Mouse (Mus musculus): Measurements from ENCODE around the gene Foxo4. TPM values are rescaled to one million over a fixed set of nuclear protein-coding genes. Genes with fewer than 3 reads are reported as not detected.

Foxo4 gene
- polyA plus RNA-seq, 1 experiment from 2014 or later = 1.7 TPM

DNA sequence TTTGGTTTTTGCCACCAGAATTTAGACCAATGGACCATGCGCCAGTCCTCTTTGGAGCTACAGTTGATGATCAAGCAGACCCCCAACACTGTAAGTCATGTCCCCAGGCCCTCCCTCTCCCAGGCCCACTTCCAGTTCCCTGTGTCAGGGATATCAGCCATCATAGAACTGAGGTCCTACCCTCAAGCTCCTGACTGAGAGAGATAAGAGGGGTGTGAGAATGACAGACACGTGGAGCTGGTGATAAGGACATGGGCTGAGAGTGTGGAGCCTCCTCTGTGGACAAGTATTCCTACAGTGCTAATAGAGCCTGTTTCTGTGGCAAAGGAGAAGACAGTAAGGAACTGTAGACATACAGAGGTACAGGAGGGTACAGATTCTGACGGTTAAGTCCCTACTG lies 33.2 kb downstream of the Foxo4 start:
- ATAC-seq (replicated peaks; ENCODE audit: extremely low read depth, insufficient read depth, low FRiP score) = no peak
- Histone ChIP-seq H3K4me3 (ENCODE audit: low read length) (no peak overlapping the region), H3K4me2 (ENCODE audit: low read depth, low read length) (no peak overlapping the region), H3K27ac (ENCODE audit: low read length) (no peak overlapping the region), H3K9me3 (replicated peaks; ENCODE audit: control insufficient read depth, low read length) (no peaks in the 10 kb centered on the region), H3K36me3 (ENCODE audit: control insufficient read depth, insufficient read depth) (peaks cover 27% of the 10 kb centered on the region), H3K9ac (ENCODE audit: low read length) (no peak overlapping the region), H3K4me1 (ENCODE audit: control insufficient read depth, insufficient read depth, low read length) (no peaks in the 10 kb centered on the region), H3K27me3 (ENCODE audit: control insufficient read depth, insufficient read depth, low read length) (no peaks in the 10 kb centered on the region)
- 55% methylated on average over 3 of the region's 3 CpGs for WGBS

DNA sequence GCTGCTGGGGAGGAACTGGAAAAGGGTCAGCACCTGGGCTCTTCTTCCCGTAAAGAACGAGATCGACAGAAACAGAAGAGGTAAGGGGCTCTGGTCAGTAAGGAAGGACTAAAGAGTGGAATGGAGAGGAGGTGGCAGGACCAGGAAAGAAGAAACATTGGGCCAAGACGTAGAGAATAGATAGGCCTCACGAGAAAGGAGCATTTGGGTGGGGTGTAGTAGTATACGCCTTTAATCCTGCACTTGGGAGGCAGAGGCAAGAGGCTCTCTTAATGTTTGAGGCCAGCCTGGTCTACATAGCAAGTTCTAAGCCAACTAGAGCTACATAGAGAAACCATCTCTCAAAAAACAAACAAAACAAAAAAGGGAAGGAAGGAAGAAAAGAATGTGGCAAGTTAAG lies 34.1 kb downstream of the Foxo4 start:
- no peaks in the 10 kb centered on the region for H3K4me1 ChIP-seq (ENCODE audit: control insufficient read depth, insufficient read depth, low read length)
- H3K36me3 ChIP-seq (ENCODE audit: control insufficient read depth, insufficient read depth) = peaks cover 30% of the 10 kb centered on the region
- no peak overlapping the region for H3K4me2 ChIP-seq (ENCODE audit: low read depth, low read length)
- no peaks in the 10 kb centered on the region for H3K27me3 ChIP-seq (ENCODE audit: control insufficient read depth, insufficient read depth, low read length)
- no peak for ATAC-seq (replicated peaks; ENCODE audit: extremely low read depth, insufficient read depth, low FRiP score)
- no peak overlapping the region for H3K9ac ChIP-seq (ENCODE audit: low read length)
- no peak overlapping the region for H3K4me3 ChIP-seq (ENCODE audit: low read length)
- no peak overlapping the region for H3K27ac ChIP-seq (ENCODE audit: low read length)
- 88% methylated on average over 6 of the region's 6 CpGs for WGBS
- no peaks in the 10 kb centered on the region for H3K9me3 ChIP-seq (replicated peaks; ENCODE audit: control insufficient read depth, low read length)

GRCm38 (mm10) chrX:101289037-101289436 lies 34.7 kb downstream of the Foxo4 start:
- Histone ChIP-seq H3K9ac (ENCODE audit: low read length) (no peak overlapping the region), H3K27me3 (ENCODE audit: control insufficient read depth, insufficient read depth, low read length) (no peaks in the 10 kb centered on the region), H3K36me3 (ENCODE audit: control insufficient read depth, insufficient read depth) (peaks cover 31% of the 10 kb centered on the region), H3K9me3 (replicated peaks; ENCODE audit: control insufficient read depth, low read length) (no peaks in the 10 kb centered on the region), H3K4me1 (ENCODE audit: control insufficient read depth, insufficient read depth, low read length) (no peaks in the 10 kb centered on the region), H3K4me2 (ENCODE audit: low read depth, low read length) (no peak overlapping the region), H3K4me3 (ENCODE audit: low read length) (no peak overlapping the region), H3K27ac (ENCODE audit: low read length) (no peak overlapping the region)
- WGBS = 91% methylated on average over 7 of the region's 7 CpGs
- ATAC-seq (replicated peaks; ENCODE audit: extremely low read depth, insufficient read depth, low FRiP score) = no peak

- Histone ChIP-seq H3K27ac (ENCODE audit: low read length) (no peak overlapping the region), H3K9ac (ENCODE audit: low read length) (no peak overlapping the region), H3K9me3 (replicated peaks; ENCODE audit: control insufficient read depth, low read length) (no peaks in the 10 kb centered on the region), H3K27me3 (ENCODE audit: control insufficient read depth, insufficient read depth, low read length) (no peaks in the 10 kb centered on the region), H3K4me1 (ENCODE audit: control insufficient read depth, insufficient read depth, low read length) (no peaks in the 10 kb centered on the region), H3K4me3 (ENCODE audit: low read length) (no peak overlapping the region), H3K4me2 (ENCODE audit: low read depth, low read length) (no peak overlapping the region), H3K36me3 (ENCODE audit: control insufficient read depth, insufficient read depth) (peaks cover 29% of the 10 kb centered on the region)
- ATAC-seq (replicated peaks; ENCODE audit: extremely low read depth, insufficient read depth, low FRiP score) = no peak
- 80% methylated on average over 10 of the region's 10 CpGs for WGBS
Measured at GRCm38 (mm10) chrX:101290111-101290510, 35.8 kb downstream of the Foxo4 start.

DNA sequence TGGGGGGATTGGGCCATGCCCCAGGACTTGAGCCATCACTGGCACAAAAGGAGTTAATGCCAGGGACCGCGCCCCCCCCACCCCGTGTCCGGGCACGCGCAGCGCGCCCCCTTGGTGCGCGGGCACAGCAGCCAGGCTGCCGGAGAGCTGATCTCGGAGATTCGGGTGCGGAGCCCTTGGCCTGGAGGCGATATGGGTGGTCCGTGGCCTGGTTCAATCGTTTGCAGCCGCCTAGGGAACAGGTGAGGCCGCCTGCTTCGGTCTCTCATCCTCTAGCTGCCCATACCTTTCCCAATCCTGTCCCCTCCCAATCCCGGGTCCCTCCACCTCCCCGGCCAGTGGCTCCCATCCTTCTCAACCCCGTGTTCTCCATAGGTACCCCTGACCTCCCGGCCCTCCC lies 44.7 kb downstream of the Foxo4 start, which contains the start of gene Nlgn3:
Gene Nlgn3 (plus strand): TSS at position 114 of the 400 bp plus-strand sequence.
- Histone ChIP-seq H3K9ac (ENCODE audit: low read length) (peak within 1 kb of the TSS; percentile 50), H3K4me3 (ENCODE audit: low read length) (peak within 1 kb of the TSS; percentile 41), H3K27ac (ENCODE audit: low read length) (no peak within 1 kb of the TSS), H3K27me3 (ENCODE audit: control insufficient read depth, insufficient read depth, low read length) (no peaks in the 10 kb centered on the region), H3K9me3 (replicated peaks; ENCODE audit: control insufficient read depth, low read length) (no peaks in the 10 kb centered on the region), H3K4me1 (ENCODE audit: control insufficient read depth, insufficient read depth, low read length) (0 out of 2 replicates have a peak, but pooled peaks cover 2% of the 10 kb centered on the region), H3K4me2 (ENCODE audit: low read depth, low read length) (peak within 1 kb of the TSS; percentile 57), H3K36me3 (ENCODE audit: control insufficient read depth, insufficient read depth) (peaks cover 5% of the 10 kb centered on the region; the same call in 1 of the 2 replicates)
- 19% methylated on average over 8 of the region's 24 CpGs for WGBS
- peak; percentile 20; the same call in 1 of the 2 replicates for ATAC-seq (replicated peaks; ENCODE audit: extremely low read depth, insufficient read depth, low FRiP score)

DNA sequence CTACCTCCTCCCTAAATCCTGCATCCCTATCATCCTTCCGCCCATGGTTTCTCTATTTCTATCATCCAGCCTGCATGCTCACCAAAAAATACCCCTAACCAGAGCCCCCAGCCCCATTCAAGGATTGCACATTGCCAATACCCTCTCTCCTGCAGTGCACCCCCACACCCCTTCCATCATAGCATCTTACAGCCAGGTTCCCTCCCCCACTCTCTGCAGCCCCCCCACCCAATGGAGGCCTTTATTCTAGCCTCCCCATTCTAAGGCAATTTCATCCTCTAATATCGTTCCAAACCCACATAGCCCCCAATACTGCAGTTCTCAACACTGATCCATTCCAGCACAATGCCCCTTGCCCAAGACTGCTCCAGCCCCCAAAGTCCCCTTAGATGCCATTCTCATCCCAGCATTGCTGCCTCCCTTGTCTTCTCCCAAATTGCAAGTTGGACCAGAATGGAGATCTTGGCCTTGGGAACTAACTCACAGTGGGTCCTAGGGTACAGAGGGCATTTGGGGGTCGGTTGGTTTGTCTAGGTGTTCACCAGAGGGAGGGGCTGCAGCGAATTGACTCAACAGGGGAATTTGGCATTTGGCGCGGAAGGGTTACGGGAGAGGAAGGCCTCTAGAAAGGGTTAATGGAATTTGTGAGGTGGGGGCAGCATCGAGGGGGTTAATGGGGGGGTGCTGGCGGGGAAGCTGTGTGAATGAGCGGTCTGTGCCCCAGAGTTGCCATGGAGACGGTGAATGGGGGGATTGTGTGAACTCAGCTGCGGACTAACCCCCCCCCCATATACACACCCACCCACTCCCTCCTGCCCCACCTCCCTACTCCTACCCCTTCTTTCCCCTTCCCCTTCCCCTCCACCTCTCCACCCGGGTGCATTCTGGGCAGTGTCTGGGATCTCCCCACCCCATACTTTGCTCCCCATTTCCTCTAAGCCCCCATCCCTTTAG lies 45.4 kb downstream of the Foxo4 start:
- Histone ChIP-seq H3K27ac (ENCODE audit: low read length) (no peak overlapping the region), H3K9me3 (replicated peaks; ENCODE audit: control insufficient read depth, low read length) (no peaks in the 10 kb centered on the region), H3K4me2 (ENCODE audit: low read depth, low read length) (peak overlapping the region; percentile 57), H3K27me3 (ENCODE audit: control insufficient read depth, insufficient read depth, low read length) (no peaks in the 10 kb centered on the region), H3K4me1 (ENCODE audit: control insufficient read depth, insufficient read depth, low read length) (0 out of 2 replicates have a peak, but pooled peaks cover 2% of the 10 kb centered on the region), H3K4me3 (ENCODE audit: low read length) (peak overlapping the region; percentile 41), H3K36me3 (ENCODE audit: control insufficient read depth, insufficient read depth) (peaks cover 5% of the 10 kb centered on the region; the same call in 1 of the 2 replicates), H3K9ac (ENCODE audit: low read length) (peak overlapping the region; percentile 50)
- 23% methylated on average over 13 of the region's 13 CpGs for WGBS
- 0 out of 2 replicates have a peak, but pooled peaks have one; percentile 26 for ATAC-seq (replicated peaks; ENCODE audit: extremely low read depth, insufficient read depth, low FRiP score)

- H3K4me1 ChIP-seq (ENCODE audit: control insufficient read depth, insufficient read depth, low read length) = 0 out of 2 replicates have a peak, but pooled peaks cover 2% of the 10 kb centered on the region
- WGBS = 29% methylated on average over 13 of the region's 13 CpGs
- peak overlapping the region; percentile 18 for H3K27ac ChIP-seq (ENCODE audit: low read length)
- peak overlapping the region; percentile 57 for H3K4me2 ChIP-seq (ENCODE audit: low read depth, low read length)
- no peaks in the 10 kb centered on the region for H3K9me3 ChIP-seq (replicated peaks; ENCODE audit: control insufficient read depth, low read length)
- H3K4me3 ChIP-seq (ENCODE audit: low read length) = peak overlapping the region; percentile 41
- H3K27me3 ChIP-seq (ENCODE audit: control insufficient read depth, insufficient read depth, low read length) = no peaks in the 10 kb centered on the region
- ATAC-seq (replicated peaks; ENCODE audit: extremely low read depth, insufficient read depth, low FRiP score) = no peak
- H3K36me3 ChIP-seq (ENCODE audit: control insufficient read depth, insufficient read depth) = peaks cover 5% of the 10 kb centered on the region; the same call in 1 of the 2 replicates
- peak overlapping the region; percentile 46 for H3K9ac ChIP-seq (ENCODE audit: low read length)
Measured at GRCm38 (mm10) chrX:101300427-101301030, 46.2 kb downstream of the Foxo4 start.

GRCm38 (mm10) chrX:101301654-101302053 lies 47.3 kb downstream of the Foxo4 start:
- 0 out of 2 replicates have a peak, but pooled peaks cover 2% of the 10 kb centered on the region for H3K4me1 ChIP-seq (ENCODE audit: control insufficient read depth, insufficient read depth, low read length)
- H3K9me3 ChIP-seq (replicated peaks; ENCODE audit: control insufficient read depth, low read length) = no peaks in the 10 kb centered on the region
- H3K27ac ChIP-seq (ENCODE audit: low read length) = no peak overlapping the region
- H3K4me2 ChIP-seq (ENCODE audit: low read depth, low read length) = no peak overlapping the region
- no peak overlapping the region for H3K9ac ChIP-seq (ENCODE audit: low read length)
- H3K4me3 ChIP-seq (ENCODE audit: low read length) = no peak overlapping the region
- WGBS = 76% methylated on average over 9 of the region's 9 CpGs
- H3K27me3 ChIP-seq (ENCODE audit: control insufficient read depth, insufficient read depth, low read length) = no peaks in the 10 kb centered on the region
- H3K36me3 ChIP-seq (ENCODE audit: control insufficient read depth, insufficient read depth) = peaks cover 3% of the 10 kb centered on the region; the same call in 1 of the 2 replicates
- ATAC-seq (replicated peaks; ENCODE audit: extremely low read depth, insufficient read depth, low FRiP score) = no peak
